Mouse (Mus musculus) ES-Bruce4 (cell line): ENCODE results near the gene Tshz2.

ENCODE experiments used
- CTCF ChIP-seq: IDR thresholded peaks from one replicate; pipeline ENCODE4 v1.8.1; 2011; ENCODE audit warnings: low read depth, low read length
- EP300 ChIP-seq: IDR thresholded peaks from 2 replicates; pipeline ENCODE4 v1.6.1; 2011; ENCODE audit warnings: low read depth, low read length; ENCODE audit not compliant: insufficient read depth
- POLR2A ChIP-seq: IDR thresholded peaks from one replicate; pipeline ENCODE4 v1.8.1; 2011; ENCODE audit warnings: low read length; ENCODE audit not compliant: insufficient read depth

DNA sequence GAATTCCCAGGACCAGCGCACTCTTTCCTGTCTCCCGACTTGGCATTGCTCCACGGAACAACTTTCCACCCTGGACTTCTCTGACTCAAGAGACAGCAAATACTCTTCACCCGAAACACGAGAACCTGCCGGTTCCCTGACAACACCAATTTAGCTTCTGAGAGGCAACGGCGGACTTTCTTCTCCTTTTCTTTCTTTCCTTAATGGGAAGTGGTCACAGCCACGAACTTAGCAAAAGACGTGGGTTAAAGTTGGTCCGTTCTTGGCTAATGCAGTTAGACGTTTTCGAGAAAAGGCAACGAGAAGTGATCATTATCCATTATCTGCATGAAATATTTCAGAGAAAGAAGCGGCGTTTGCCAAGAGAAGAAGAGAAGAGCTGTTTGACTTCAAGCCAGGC lies 240.6 kb downstream of the Tshz2 start:
- TF ChIP-seq CTCF = no peak
- TF ChIP-seq POLR2A = no peak
- TF ChIP-seq EP300 = no peak
